Mouse (Mus musculus): ENCODE data around the gene Olfr1129.
"Not testable (repeated sequence)": the region's sequence is repeated elsewhere in the genome, so short reads cannot be mapped to it uniquely, and the experiment has no call there.

The Olfr1129 gene

DNA sequence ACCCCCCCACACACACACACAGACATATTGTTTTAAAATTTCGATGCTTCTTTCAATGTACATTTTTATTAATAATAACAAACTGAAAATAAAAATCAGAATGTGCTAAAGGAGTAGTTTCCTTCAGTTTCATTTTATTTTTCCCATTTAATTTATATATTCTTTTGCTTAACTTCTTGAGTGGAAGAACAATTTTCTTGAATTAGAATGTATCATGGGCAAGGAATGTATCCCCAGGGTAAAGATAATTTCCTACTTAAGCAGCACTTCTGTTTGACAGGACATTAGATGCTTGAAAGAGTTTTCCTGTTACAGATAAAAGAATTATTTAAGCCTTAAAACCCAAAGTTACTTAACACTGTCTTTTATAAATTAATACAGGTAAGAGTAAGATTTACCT lies at the start of gene Olfr1129:
Olfr1129 (plus strand) TSS at position 301 of the 400 bp plus-strand sequence.
- not testable (repeated sequence) for DNase-seq

DNA sequence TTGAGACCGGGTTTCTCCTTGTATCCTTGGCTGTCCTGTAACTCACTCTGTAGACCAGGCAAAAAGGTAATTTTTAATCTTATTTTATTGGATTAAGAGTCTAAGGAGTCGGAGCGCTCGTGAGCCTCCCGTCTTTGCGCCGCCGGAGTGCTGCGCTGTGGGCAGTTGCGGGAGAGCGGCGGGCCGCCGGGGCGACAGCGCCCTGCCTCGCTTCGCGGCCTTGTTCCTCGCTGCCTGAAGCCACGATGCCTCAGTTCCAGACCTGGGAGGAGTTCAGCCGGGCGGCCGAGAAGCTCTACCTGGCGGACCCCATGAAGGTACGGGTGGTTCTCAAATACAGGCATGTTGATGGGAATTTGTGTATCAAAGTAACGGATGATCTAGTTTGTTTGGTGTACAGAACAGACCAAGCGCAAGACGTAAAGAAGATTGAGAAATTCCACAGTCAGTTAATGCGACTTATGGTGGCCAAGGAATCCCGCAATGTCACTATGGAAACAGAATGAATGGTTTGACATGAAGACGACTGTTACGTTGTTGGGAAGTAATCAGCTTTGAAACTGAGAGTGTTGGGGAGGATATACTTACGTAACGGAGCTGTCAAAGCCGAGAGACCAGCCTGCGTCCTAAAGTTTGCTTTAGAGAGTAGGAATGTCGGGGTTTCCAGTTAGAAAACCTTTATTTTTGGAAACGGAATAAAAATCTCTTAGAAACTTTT lies 47.6 kb upstream of the Olfr1129 start:
- DNase-seq: not testable (repeated sequence)

DNA sequence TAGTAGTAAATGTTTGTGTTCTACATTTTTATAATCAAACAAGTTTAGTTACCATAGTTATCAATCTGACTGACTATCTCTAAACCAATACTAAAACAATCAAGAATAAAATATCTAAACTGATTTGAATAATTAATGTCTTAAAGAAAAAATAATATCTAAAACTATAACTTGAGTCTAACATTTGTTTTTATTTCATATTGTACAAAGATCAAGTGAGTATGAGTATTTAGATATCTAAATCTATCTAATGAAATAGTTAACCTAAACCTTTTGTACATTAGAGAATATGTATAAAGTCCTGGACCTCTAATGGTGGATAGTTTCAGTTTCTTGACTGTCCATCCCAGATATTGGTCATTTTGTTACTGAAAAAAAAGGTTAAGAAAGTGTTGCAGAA lies 42.2 kb upstream of the Olfr1129 start, which contains the start of gene Olfr153:
Olfr153 (plus strand) TSS at position 301 of the 400 bp plus-strand sequence.
- no peak for DNase-seq

DNA sequence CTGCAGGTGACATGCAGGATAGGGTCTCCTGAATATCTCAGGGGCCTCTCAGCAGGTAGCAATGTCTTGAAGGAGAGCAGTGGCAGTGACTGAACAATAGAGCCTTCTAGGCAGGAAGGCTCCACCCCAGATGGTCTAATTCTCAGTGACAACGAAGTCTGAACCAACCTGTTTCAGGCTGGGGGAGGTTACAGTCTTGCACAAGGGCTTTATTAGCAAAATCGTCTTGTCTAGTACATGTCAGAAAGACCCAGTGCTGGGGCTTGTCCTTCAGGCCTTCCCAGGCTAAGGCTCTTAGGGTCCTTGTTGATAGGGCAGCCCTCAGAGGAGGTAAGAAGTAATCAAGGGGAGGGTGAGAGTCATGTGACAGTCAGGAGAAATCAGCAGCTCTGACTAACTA lies 38.9 kb upstream of the Olfr1129 start:
- no peak for DNase-seq

DNA sequence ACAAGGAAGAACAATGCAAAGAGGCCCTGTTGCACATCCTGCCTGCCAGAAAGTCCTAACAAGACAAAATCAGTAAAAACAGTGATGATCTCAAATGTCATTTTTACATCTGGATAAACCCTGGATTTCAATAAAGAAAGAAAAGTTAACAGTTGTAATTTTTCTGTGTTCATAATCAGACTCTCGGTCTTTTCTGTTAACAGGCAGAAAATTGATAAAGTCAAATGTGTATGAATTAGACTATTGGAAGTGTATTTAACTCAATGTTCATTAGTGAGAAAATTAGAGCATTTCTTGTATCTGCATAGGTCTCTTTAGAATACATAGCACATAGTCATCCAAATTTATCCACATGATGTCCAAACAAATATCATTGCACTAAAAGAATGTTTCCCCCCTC lies 28.3 kb upstream of the Olfr1129 start, which contains the start of gene Olfr1128:
Olfr1128 (minus strand) TSS at position 101 of the 400 bp plus-strand sequence.
- DNase-seq: no peak

DNA sequence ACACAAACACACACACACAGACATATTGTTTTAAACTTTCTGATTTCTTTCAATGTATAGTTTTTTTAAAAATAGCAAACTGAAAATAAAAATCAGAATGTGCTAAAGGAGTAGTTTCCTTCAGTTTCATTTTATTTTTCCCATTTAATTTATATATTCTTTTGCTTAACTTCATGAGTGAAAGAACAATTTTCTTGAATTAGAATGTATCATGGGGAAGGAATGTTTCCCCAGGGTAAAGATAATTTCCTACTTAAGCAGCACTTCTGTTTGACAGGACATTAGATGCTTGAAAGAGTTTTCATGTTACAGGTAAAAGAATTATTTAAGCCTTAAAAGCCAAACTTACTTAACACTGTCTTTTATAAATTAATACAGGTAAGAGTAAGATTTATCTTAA lies 32.2 kb downstream of the Olfr1129 start, which contains the start of gene Olfr1130:
Olfr1130 (plus strand) TSS at position 301 of the 400 bp plus-strand sequence.
- not testable (repeated sequence) for DNase-seq

DNA sequence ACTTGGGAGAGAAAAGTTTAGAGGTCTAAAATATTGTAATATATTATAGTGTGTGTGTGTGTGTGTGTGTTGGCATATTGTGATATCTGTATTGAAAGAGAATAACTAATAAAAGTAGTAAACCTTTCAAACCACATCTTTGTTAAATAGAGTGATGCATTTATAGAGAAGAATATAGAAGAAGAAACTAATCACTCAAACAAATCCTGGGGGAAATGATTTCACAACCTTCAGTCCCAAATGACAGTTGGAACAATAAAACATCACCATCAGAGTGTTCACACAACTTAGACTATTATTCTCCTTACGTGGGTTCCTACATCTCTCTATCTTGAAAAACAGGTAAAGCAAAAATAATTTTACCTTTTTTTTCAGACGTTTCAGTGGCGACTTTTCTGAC lies 53.1 kb downstream of the Olfr1129 start, which contains the start of gene Olfr1131:
Olfr1131 (plus strand) TSS at position 301 of the 400 bp plus-strand sequence.
- no peak for DNase-seq

All from kidney, adult 18-20 months (tissue).